In the genomic region with DNA sequence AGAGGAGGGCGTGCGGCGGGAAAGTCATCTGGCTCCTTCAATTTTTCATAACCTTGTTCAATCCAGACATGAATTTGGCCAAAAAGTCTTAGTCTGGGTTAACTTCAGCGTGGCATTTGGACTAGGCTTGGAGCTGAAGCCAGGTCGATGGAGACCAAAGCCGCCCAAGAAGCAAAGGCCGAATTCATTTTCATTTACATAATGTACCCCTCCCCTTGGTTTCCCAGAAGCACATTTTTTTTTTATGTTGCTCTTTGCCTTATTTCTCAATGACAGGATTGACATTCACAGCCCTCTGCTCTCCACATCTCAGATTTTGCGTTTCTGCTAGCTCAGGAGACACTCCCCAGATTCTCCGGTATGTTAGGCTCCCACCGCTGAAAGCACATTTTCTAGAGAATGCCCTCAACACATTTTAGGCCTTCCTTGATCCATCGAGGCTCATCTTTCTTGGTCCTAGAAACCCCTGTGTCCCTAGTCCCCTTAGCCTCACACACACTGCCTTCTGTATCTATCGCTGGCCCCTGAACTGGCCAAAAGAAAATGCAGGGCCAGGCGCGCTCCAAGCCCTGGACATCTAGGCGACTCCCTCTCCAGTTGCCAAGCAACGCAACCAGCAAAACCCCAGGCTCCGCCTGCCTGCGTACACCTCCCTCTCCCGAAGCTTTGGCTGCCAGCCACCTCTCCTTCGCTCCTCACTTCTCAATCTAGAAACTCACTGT, we compare ENCODE assay signal across 8 mouse cellular contexts. TPM values are rescaled to one million over a fixed set of nuclear protein-coding genes. Genes with fewer than 3 reads are reported as not detected.
A peak's percentile ranks its signal among the peaks of the same experiment; 100 is the strongest.
DNase-seq lines count a peak whose midpoint lies in the region; ATAC-seq lines count a peak whose summit lies in the region.

No protein-coding gene starts in this region.

- peak overlapping the region; percentile 94 for H3K4me2 ChIP-seq in intestine, embryonic 15.5 days (replicated peaks)
- peak overlapping the region; percentile 83 for H3K4me2 ChIP-seq in stomach, embryonic 15.5 days

- no peaks in the 10 kb centered on the region for H3K9me3 ChIP-seq in intestine, embryonic 15.5 days
- no peaks in the 10 kb centered on the region for H3K9me3 ChIP-seq in stomach, embryonic 15.5 days

- peak; percentile 46 for ATAC-seq in intestine, embryonic 15.5 days
- peak; percentile 49; the same call in 1 of the 2 replicates for ATAC-seq in megakaryocyte-erythroid progenitor cell, adult 5-6 weeks (replicated peaks; ENCODE audit: low FRiP score, low TSS enrichment, poor library complexity, severe bottlenecking)
- peak; percentile 38; the same call in 1 of the 2 replicates for ATAC-seq in stomach, embryonic 15.5 days (ENCODE audit: insufficient read depth, low FRiP score, low read depth)

- H3K4me1 ChIP-seq in intestine, embryonic 15.5 days (replicated peaks), result peaks cover 38% of the 10 kb centered on the region
- H3K4me1 ChIP-seq in stomach, embryonic 15.5 days, result peaks cover 40% of the 10 kb centered on the region

- peak; percentile 62 to 67 for DNase-seq in adrenal gland, adult 18-20 months (ENCODE audit: low spot score in 2 of 2)
- peak; percentile 93 for DNase-seq in embryo, embryonic 10 days (ENCODE audit: low spot score)
- peak; percentile 66 to 76 for DNase-seq in gastrocnemius, postnatal 36 days
- DNase-seq in left cerebral cortex, postnatal 25 days (ENCODE audit: low spot score in 2 of 2), result peak; percentile 88 to 97
- no peak for DNase-seq in thymus, postnatal 14 days

- intact Hi-C loops in gastrocnemius, postnatal 36 days (cut with DNase I), result no loop called here
- intact Hi-C loops in left cerebral cortex, postnatal 25 days (cut with DNase I), result loop anchor here (5.0 kb wide), 2 partner anchors 517 to 1367 kb away; partner anchors contain the start of gene Arpc2

- WGBS in intestine, embryonic 15.5 days, result 2% methylated on average over 20 of the region's 20 CpGs
- WGBS in stomach, embryonic 15.5 days, result 2% methylated on average over 20 of the region's 20 CpGs

- no peaks in the 10 kb centered on the region; the same call in 1 of the 2 replicates for H3K27me3 ChIP-seq in intestine, embryonic 15.5 days (replicated peaks)
- no peaks in the 10 kb centered on the region for H3K27me3 ChIP-seq in stomach, embryonic 15.5 days (replicated peaks)

- H3K27ac ChIP-seq in intestine, embryonic 15.5 days, result peak overlapping the region; percentile 45; the same call in 1 of the 2 replicates
- H3K27ac ChIP-seq in stomach, embryonic 15.5 days, result peak overlapping the region; percentile 75

- 0 out of 2 replicates have a peak overlapping the region, but pooled peaks have one; percentile 14 for H3K9ac ChIP-seq in intestine, embryonic 15.5 days
- no peak overlapping the region for H3K9ac ChIP-seq in stomach, embryonic 15.5 days

- H3K36me3 ChIP-seq in intestine, embryonic 15.5 days, result no peaks in the 10 kb centered on the region
- no peaks in the 10 kb centered on the region for H3K36me3 ChIP-seq in stomach, embryonic 15.5 days

- H3K4me3 ChIP-seq in intestine, embryonic 15.5 days (replicated peaks), result peak overlapping the region; percentile 35
- H3K4me3 ChIP-seq in stomach, embryonic 15.5 days (replicated peaks), result peak overlapping the region; percentile 65

RNA-seq across cellular contexts. Expression of gene Igfbp5, which starts 3.9 kb away (rescaled TPM):
- 100 to 1,000 TPM in 1 of 2 experiments, 10 to 100 TPM in 1; 99.0 to 159 TPM for total RNA-seq in adrenal gland, adult 18-20 months (2021)
- total RNA-seq in gastrocnemius, postnatal 36 days (2021), result 100 to 1,000 TPM; 159 to 169 TPM
- 46.2 and 50.7 TPM in 2 replicates for polyA plus RNA-seq in intestine, embryonic 15.5 days (2015; fragmentation: Nextera tagmentation; extraction: Ambion mirVana)
- 10 to 100 TPM; 45.6 to 55.1 TPM for total RNA-seq in left cerebral cortex, postnatal 25 days (2021)
- total RNA-seq in megakaryocyte-erythroid progenitor cell, adult 5-6 weeks (2014; fragmentation: Nextera tagmentation), result not detected in 2 replicates
- 0.53 TPM in 1 of 2 replicates, not detected in the other for total RNA-seq in megakaryocyte-erythroid progenitor cell, adult 5-6 weeks (2017)
- polyA plus RNA-seq in stomach, embryonic 15.5 days (2015; fragmentation: Nextera tagmentation; extraction: Ambion mirVana), result 89.8 and 94.7 TPM in 2 replicates

RNA-seq across cellular contexts. Expression of gene Igfbp2, which starts 46.5 kb away (rescaled TPM):
- 1 to 10 TPM; 1.2 to 4.1 TPM for total RNA-seq in adrenal gland, adult 18-20 months (2021)
- under 1 TPM; 0.38 to 0.64 TPM for total RNA-seq in gastrocnemius, postnatal 36 days (2021)
- 147 and 148 TPM in 2 replicates for polyA plus RNA-seq in intestine, embryonic 15.5 days (2015; fragmentation: Nextera tagmentation; extraction: Ambion mirVana)
- total RNA-seq in left cerebral cortex, postnatal 25 days (2021), result 10 to 100 TPM; 82.3 to 88.2 TPM
- total RNA-seq in megakaryocyte-erythroid progenitor cell, adult 5-6 weeks (2014; fragmentation: Nextera tagmentation), result not detected in 2 replicates
- total RNA-seq in megakaryocyte-erythroid progenitor cell, adult 5-6 weeks (2017), result not detected in 2 replicates
- polyA plus RNA-seq in stomach, embryonic 15.5 days (2015; fragmentation: Nextera tagmentation; extraction: Ambion mirVana), result 404 and 428 TPM in 2 replicates

Comparison
In these comparisons a context has a peak if more than half of its experiments do, and no peak if none do; other contexts are left out.
1. RNA of gene Igfbp5, which starts 3.9 kb away (total RNA-seq): 159 to 169 TPM in gastrocnemius, postnatal 36 days, 99.0 to 159 TPM in adrenal gland, adult 18-20 months and 45.6 to 55.1 TPM in left cerebral cortex, postnatal 25 days; 0.53 TPM in megakaryocyte-erythroid progenitor cell, adult 5-6 weeks; every median in the first group is over 10 times any median in the second.
2. RNA of gene Igfbp2, which starts 46.5 kb away (total RNA-seq): 82.3 to 88.2 TPM in left cerebral cortex, postnatal 25 days; 1.2 to 4.1 TPM in adrenal gland, adult 18-20 months, 0.38 to 0.64 TPM in gastrocnemius, postnatal 36 days and not detected in megakaryocyte-erythroid progenitor cell, adult 5-6 weeks; every median in the first group is over 10 times any median in the second.
3. Peak in every context shown above with its lines, with median percentiles within 50 percentile points of each other: ATAC-seq.